Mouse (Mus musculus) liver, embryonic 12.5 days (tissue): ENCODE data around the gene Arel1. TPM values are rescaled to one million over a fixed set of nuclear protein-coding genes. Genes with fewer than 3 reads are reported as not detected.

Experiments
- polyA plus RNA-seq: library from polyadenylated mRNA; unstranded; fragments of >200 nt; fragmentation: Nextera tagmentation; extraction: Ambion mirVana; gene quantifications from 2 replicates; pipeline ENCODE4 v1.2.1, GENCODE M21; 2016

The Arel1 gene
- polyA plus RNA-seq, 1 experiment from 2014 or later = 19.1 TPM

Other genes starting within 250 kb of the Arel1 start
- 23.6 and 24.0 TPM in 2 replicates for gene Npc2, start 197.7 kb downstream of the Arel1 start, polyA plus RNA-seq
- 116 and 123 TPM in 2 replicates for gene Isca2, start 197.6 kb downstream of the Arel1 start, polyA plus RNA-seq
- gene Ltbp2, start 94.4 kb downstream of the Arel1 start, polyA plus RNA-seq = 0.39 and 0.42 TPM in 2 replicates
- 136 and 138 TPM in 2 replicates for gene Fcf1, start within 50 bp of the Arel1 start, polyA plus RNA-seq
- 12.4 and 13.7 TPM in 2 replicates for gene Ylpm1, start 25.4 kb upstream of the Arel1 start, polyA plus RNA-seq
- 3.9 and 4.1 TPM in 2 replicates for gene Prox2, start 139.9 kb upstream of the Arel1 start, polyA plus RNA-seq
- 99.5 and 104 TPM in 2 replicates for gene Dlst, start 139.9 kb upstream of the Arel1 start, polyA plus RNA-seq
- gene Rps6kl1, start 180.4 kb upstream of the Arel1 start, polyA plus RNA-seq = 0.57 and 0.60 TPM in 2 replicates
- gene Pgf, start 206.9 kb upstream of the Arel1 start, polyA plus RNA-seq = 0.97 and 1.6 TPM in 2 replicates
- 53.4 and 60.9 TPM in 2 replicates for gene Eif2b2, start 248.6 kb upstream of the Arel1 start, polyA plus RNA-seq